Comparison of ENCODE assay signal across 16 mouse cellular contexts in the genomic region with DNA sequence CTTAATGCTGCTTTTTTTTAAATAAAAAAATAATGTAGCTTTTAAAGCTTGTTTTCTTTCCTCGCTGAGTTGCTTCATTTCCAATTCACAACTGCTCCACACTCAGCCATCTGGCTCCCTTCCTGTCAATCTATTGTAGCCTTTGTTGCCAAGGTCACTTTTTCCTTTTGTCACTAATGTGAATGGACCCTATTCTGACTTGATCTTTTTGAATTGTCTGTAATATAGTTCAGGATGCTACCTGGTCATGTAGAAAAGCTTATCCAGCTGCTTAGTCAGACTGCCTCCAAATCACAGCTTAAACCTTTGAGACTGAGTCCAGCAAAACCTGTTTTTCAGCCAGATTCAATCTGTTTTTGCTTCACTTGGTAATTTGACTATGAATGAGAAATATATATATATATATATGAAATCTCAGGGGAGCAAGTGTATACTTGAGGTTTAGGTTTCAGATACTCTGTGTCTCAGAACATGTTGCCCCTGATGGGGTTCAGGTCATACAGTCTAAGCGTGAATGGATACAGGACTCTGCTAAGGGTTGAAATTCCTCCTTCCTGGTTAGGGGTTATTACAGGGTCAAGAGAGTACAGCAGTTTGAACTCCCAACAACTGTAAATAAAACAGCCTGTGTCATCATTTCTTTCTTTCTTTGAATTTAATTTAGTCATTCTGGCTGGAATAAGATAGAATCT.
DNase-seq lines count a peak whose midpoint lies in the region; ATAC-seq lines count a peak whose summit lies in the region.
"Had no signal": no experiment of that assay in that cellular context is flagged by ENCODE, and none has a peak within 500 bp of the region (broad histone marks: within the 10 kb centered on the region; RNA-seq: fewer than 3 reads in every experiment).

No protein-coding gene starts in this region.

- no peak overlapping the region for H3K4me2 ChIP-seq in neural tube, embryonic 12.5 days (replicated peaks)
- no peak overlapping the region for H3K4me2 ChIP-seq in hindbrain, embryonic 13.5 days

- 45% methylated on average over 2 of the region's 2 CpGs for WGBS in neural tube, embryonic 12.5 days
- WGBS in hindbrain, embryonic 13.5 days, result 40% methylated on average over 2 of the region's 2 CpGs

- H3K4me1 ChIP-seq in neural tube, embryonic 12.5 days, result no peaks in the 10 kb centered on the region
- H3K4me1 ChIP-seq in hindbrain, embryonic 13.5 days (replicated peaks), result no peaks in the 10 kb centered on the region

- peak; percentile 8 for DNase-seq in embryo, embryonic 10 days (ENCODE audit: low spot score)
- no peak for DNase-seq in embryo, embryonic 9.5 days (ENCODE audit: extremely low spot score)
- DNase-seq in neural tube, embryonic 10.5 days (ENCODE audit: extremely low spot score, low spot score), result no peak
- no peak for DNase-seq in adipocyte (ENCODE audit: low spot score)
- DNase-seq in Muller cell, postnatal 12 days (ENCODE audit: inconsistent ontology term), result no peak
- DNase-seq in c-Kit-positive CD71-positive TER-119-positive erythroid progenitor cells, embryonic 14.5 days (ENCODE audit: low spot score), result no peak
- DNase-seq: adrenal gland, adult 2 months; cerebellum, adult 9-10 months; gastrocnemius, postnatal 36 days; liver; lung, adult 18-20 months; lung, postnatal 36 days; right cerebral cortex, postnatal 4 days; thymus, postnatal 14 days had no signal

- H3K36me3 ChIP-seq in neural tube, embryonic 12.5 days, result no peaks in the 10 kb centered on the region
- no peaks in the 10 kb centered on the region for H3K36me3 ChIP-seq in hindbrain, embryonic 13.5 days

- H3K4me3 ChIP-seq in neural tube, embryonic 12.5 days, result no peak overlapping the region
- no peak overlapping the region for H3K4me3 ChIP-seq in hindbrain, embryonic 13.5 days

- H3K9ac ChIP-seq in neural tube, embryonic 12.5 days, result no peak overlapping the region
- no peak overlapping the region for H3K9ac ChIP-seq in hindbrain, embryonic 13.5 days

- H3K27ac ChIP-seq in neural tube, embryonic 12.5 days, result no peak overlapping the region
- H3K27ac ChIP-seq in hindbrain, embryonic 13.5 days, result no peak overlapping the region

- no peaks in the 10 kb centered on the region for H3K27me3 ChIP-seq in neural tube, embryonic 12.5 days (replicated peaks)
- no peaks in the 10 kb centered on the region for H3K27me3 ChIP-seq in hindbrain, embryonic 13.5 days

- peak; percentile 61; the same call in 1 of the 2 replicates for ATAC-seq in neural tube, embryonic 12.5 days (ENCODE audit: low FRiP score, low read depth)
- peak; percentile 59; the same call in 1 of the 2 replicates for ATAC-seq in hindbrain, embryonic 13.5 days (ENCODE audit: low FRiP score)

- no peaks in the 10 kb centered on the region for H3K9me3 ChIP-seq in neural tube, embryonic 12.5 days
- H3K9me3 ChIP-seq in hindbrain, embryonic 13.5 days, result no peaks in the 10 kb centered on the region
